Mouse (Mus musculus) hindbrain, postnatal 0 days (tissue): Measurements from ENCODE around the gene Mettl3. TPM values are rescaled to one million over a fixed set of nuclear protein-coding genes. Genes with fewer than 3 reads are reported as not detected.

Experiments
- ATAC-seq: fragments of 200-750 bp; cut with Nextera tagmentation; 2 replicates; pipeline ENCODE4 v1.8.0; 2017; ENCODE audit warnings: mild to moderate bottlenecking, moderate TSS enrichment, moderate library complexity
- DNase-seq: peaks from one replicate; pipeline ENCODE4 v3.0.0-alpha.2; 2015; ENCODE audit warnings: low spot score
- H3K27ac ChIP-seq: fragments of 300-500 bp; sonication (generic); 2 replicates; pipeline ENCODE4 v1.5.1; 2014; ENCODE audit warnings: mild to moderate bottlenecking
- H3K27me3 ChIP-seq: fragments of 300-500 bp; sonication (generic); 2 replicates; pipeline ENCODE4 v1.6.1; 2014; ENCODE audit warnings: low read length, mixed read lengths; ENCODE audit not compliant: insufficient read depth
- H3K36me3 ChIP-seq: fragments of 300-500 bp; sonication (generic); 2 replicates; pipeline ENCODE4 v1.6.1; 2014; ENCODE audit warnings: low read length, mixed read lengths; ENCODE audit not compliant: insufficient read depth
- H3K4me1 ChIP-seq: fragments of 300-500 bp; sonication (generic); 2 replicates; pipeline ENCODE4 v1.6.1; 2014; ENCODE audit warnings: antibody characterized with exemption, low read length, mixed read lengths; ENCODE audit not compliant: insufficient read depth
- H3K4me2 ChIP-seq: fragments of 300-500 bp; sonication (generic); 2 replicates; pipeline ENCODE4 v1.6.1; 2014; ENCODE audit warnings: low read depth, mild to moderate bottlenecking, low read length, moderate library complexity, mixed read lengths
- H3K4me3 ChIP-seq: fragments of 300-500 bp; sonication (generic); 2 replicates; pipeline ENCODE4 v1.5.1; 2014; ENCODE audit warnings: low read length
- H3K9ac ChIP-seq: fragments of 300-500 bp; sonication (generic); replicated peaks from 2 replicates; pipeline ENCODE4 v1.6.1; 2014; ENCODE audit warnings: mild to moderate bottlenecking, low read length, moderate library complexity, mixed read lengths
- H3K9me3 ChIP-seq: fragments of 300-500 bp; sonication (generic); 2 replicates; pipeline ENCODE4 v1.6.1; 2016; ENCODE audit warnings: low read length, mixed read lengths
- CTCF ChIP-seq: IDR thresholded peaks from 2 replicates; pipeline ENCODE4 v1.5.1; 2016; ENCODE audit warnings: antibody characterized with exemption, control low read depth, low read depth
- WGBS: fragments of 180-500 bp; shearing (Covaris S2); extraction: QIAGEN DNeasy Blood & Tissue Kit; methylation state at CpG from one replicate; pipeline ENCODE4 v1.1.7; 2014; 5-methylcytosine and 5-hydroxymethylcytosine counted together
- polyA plus RNA-seq: library from polyadenylated mRNA; unstranded; fragments of >200 nt; fragmentation: Nextera tagmentation; extraction: Ambion mirVana; gene quantifications from 2 replicates; pipeline ENCODE4 v1.2.1, GENCODE M21; 2015
- total RNA-seq: library from RNA; depleted of rRNA; stranded (reverse); fragments of >200 nt; gene quantifications from 2 replicates; pipeline ENCODE4 v1.2.3, GENCODE M21; 2014

Mettl3 gene
- total and polyA plus RNA-seq, 2 experiments from 2014 or later, result 19.9 to 23.6 TPM

DNA sequence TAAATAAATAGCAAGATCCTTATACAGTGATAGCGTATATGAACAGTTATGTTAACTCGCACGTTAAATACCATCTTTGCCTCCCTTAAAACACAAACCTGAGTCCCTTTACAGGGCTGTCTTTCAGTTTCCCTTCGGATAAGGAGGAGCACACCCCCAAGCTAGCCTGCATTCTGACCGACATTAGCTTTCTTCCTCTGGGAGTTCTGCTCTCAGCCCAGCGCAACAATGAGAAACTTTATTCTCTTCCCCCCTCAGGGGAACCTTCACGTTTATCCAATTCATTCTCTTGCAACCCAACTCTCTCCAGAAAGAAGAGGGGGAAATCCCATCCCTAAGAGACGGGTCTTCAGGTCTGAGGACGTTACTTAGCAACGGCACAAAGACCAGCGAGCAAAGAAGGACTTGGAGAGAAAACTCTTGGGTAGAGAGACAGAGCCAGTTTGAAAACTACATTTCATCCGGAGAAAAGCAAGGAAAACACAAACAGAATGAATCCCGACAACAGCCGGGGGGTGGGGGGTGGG is 22.5 kb upstream of the Mettl3 start:
- ATAC-seq, result peak; percentile 77
- no peaks in the 10 kb centered on the region for H3K27me3 ChIP-seq
- peak overlapping the region; percentile 43 for H3K4me3 ChIP-seq
- no peaks in the 10 kb centered on the region for H3K36me3 ChIP-seq
- no peak for TF ChIP-seq CTCF
- H3K9ac ChIP-seq, result peak overlapping the region; percentile 28; the same call in 1 of the 2 replicates
- peak overlapping the region; percentile 80 for H3K4me2 ChIP-seq
- H3K9me3 ChIP-seq, result no peaks in the 10 kb centered on the region
- DNase-seq, result peak; percentile 66
- H3K27ac ChIP-seq, result peak overlapping the region; percentile 65
- WGBS, result under 1% methylated on average over 14 of the region's 14 CpGs
- no peaks in the 10 kb centered on the region; the same call in 1 of the 2 replicates for H3K4me1 ChIP-seq

DNA sequence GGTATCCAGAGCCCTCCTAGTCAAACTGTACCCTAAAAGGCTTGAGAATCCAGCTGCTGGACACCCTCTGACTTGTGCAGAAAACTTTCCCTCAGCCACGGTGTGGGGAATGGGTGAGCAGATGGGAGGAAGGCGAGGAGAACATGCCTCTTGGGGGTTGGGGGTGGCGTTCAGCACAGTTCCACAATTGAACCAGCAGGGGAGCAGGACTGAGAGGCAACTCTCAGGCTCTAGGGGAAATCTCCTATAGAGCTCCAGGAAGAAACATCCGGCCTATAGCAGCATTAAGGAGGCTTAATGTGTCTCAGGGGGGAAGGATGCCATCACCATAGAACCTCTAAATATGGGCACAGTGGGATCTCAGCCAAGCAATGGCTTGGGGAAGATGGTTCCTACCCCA is 21.0 kb upstream of the Mettl3 start:
- DNase-seq (peak; percentile 32), ATAC-seq (peak; percentile 25; the same call in 1 of the 2 replicates)
- Histone ChIP-seq H3K27me3 (no peaks in the 10 kb centered on the region), H3K4me1 (no peaks in the 10 kb centered on the region; the same call in 1 of the 2 replicates), H3K27ac (peak overlapping the region; percentile 26; the same call in 1 of the 2 replicates), H3K9me3 (no peaks in the 10 kb centered on the region), H3K9ac (no peak overlapping the region), H3K4me2 (peak overlapping the region; percentile 80), H3K4me3 (no peak overlapping the region), H3K36me3 (no peaks in the 10 kb centered on the region)
- 0% methylated on average over 4 of the region's 4 CpGs for WGBS
- peak; percentile 59 for TF ChIP-seq CTCF

DNA sequence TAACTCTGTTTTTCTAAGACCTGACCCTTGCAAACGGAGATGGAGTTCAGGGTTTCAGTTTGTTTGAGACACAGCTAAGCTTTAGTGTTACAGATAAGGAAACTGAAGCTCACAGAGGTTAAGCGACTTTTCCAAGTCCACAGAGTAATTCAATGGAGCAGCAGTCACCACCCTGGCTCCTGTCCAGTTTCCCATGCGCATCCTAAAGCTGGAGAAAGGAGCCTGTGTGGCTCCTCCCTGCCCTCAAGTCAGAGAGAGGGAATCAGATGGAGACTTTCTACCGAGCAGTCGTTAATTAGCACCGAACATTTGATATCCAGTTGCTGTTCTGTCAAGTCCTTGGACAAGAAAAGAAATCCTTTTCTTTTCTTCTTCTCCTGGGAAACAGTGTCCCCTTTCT is 14.4 kb upstream of the Mettl3 start:
- H3K4me2 ChIP-seq, result no peak overlapping the region
- 41% methylated on average over 6 of the region's 6 CpGs for WGBS
- H3K36me3 ChIP-seq, result no peaks in the 10 kb centered on the region
- H3K9ac ChIP-seq, result no peak overlapping the region
- TF ChIP-seq CTCF, result no peak
- ATAC-seq (no peak), DNase-seq (peak; percentile 42)
- H3K27me3 ChIP-seq, result no peaks in the 10 kb centered on the region
- peaks cover 11% of the 10 kb centered on the region for H3K4me1 ChIP-seq
- no peaks in the 10 kb centered on the region for H3K9me3 ChIP-seq
- no peak overlapping the region for H3K4me3 ChIP-seq
- no peak overlapping the region for H3K27ac ChIP-seq

DNA sequence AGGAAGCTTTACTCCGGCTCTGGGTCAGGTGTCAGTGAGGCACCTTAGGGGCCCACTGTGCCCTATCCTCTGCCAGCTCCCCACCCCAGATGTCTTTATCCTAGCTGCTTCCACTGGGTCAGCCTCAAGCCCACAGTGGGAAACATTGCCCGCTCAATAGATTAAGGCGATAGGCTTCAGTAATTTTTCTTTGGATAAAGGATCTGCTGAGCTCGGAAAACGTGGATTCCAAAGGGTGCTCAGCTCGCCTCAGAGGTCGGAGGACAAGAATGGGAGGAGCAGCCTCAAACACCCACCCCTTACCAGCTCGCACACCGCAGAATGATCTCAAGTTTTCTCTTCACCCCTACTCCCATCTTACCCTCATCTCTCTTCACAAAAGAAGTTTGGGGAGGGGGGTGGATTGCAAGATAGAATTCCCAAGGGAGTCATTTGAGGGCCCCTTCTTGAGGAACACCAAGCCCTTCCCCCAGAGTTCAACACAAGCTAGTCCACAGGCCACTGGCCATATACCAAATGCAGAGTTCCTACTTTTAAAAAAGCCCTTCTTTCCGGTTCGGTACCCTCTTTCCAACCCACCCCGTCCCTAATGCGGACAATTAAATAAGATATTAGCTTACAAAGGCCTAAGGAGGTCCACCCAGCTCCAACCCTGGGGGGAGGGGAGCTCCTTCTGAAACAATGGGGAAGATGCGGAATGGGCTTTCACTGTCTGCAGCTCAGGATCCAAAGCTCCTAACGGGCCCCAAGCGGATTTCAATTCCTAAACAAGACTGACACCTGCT is 11.7 kb upstream of the Mettl3 start:
- H3K27ac ChIP-seq, result peak overlapping the region; percentile 96
- H3K36me3 ChIP-seq, result peaks cover 25% of the 10 kb centered on the region
- H3K4me3 ChIP-seq, result peak overlapping the region; percentile 90
- peak overlapping the region; percentile 91 for H3K9ac ChIP-seq
- H3K27me3 ChIP-seq, result no peaks in the 10 kb centered on the region
- peaks cover 23% of the 10 kb centered on the region for H3K4me1 ChIP-seq
- peak; percentile 69 for DNase-seq
- no peak for TF ChIP-seq CTCF
- no peaks in the 10 kb centered on the region for H3K9me3 ChIP-seq
- ATAC-seq, result peak; percentile 76
- H3K4me2 ChIP-seq, result peak overlapping the region; percentile 86
- 4% methylated on average over 16 of the region's 16 CpGs for whole genome bisulfite sequencing

DNA sequence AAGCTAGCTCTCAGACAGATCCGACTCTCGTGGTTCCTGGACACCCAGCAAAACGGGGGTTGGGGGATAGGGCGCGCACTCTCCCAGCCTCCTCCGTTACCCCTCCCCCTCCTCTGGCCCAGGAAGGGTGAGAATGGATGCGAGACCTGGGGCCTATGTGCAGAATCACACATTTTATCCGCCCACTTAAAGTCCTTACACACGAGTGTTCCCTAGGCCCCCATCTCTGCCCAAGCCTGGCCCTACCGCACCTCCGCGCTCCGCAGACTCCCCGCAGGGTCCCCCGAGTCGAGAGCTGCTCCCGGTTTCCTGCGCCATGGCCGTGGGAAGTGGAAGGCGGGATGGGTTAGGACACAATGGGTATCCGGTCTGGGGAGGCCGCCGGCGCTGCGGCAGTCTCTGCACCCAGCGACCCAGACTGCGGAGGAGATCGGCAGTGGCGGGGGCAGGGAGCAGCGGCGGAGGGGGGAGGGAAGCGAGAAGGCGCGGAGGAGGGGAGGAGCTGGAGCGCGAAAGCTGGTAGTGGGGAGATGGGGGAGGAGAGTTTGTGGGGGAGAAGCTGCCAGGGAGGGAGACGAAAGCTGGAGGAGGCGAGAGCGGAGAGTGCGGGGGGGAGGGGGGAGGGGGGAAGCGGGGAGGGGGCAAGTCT is 11.0 kb upstream of the Mettl3 start:
- DNase-seq, result peak; percentile 89
- no peaks in the 10 kb centered on the region for H3K9me3 ChIP-seq
- TF ChIP-seq CTCF, result no peak
- H3K27me3 ChIP-seq, result no peaks in the 10 kb centered on the region
- peak overlapping the region; percentile 96 for H3K27ac ChIP-seq
- H3K4me2 ChIP-seq, result peak overlapping the region; percentile 86
- H3K36me3 ChIP-seq, result peaks cover 25% of the 10 kb centered on the region
- peak overlapping the region; percentile 91 for H3K9ac ChIP-seq
- peak; percentile 87 for ATAC-seq
- H3K4me3 ChIP-seq, result peak overlapping the region; percentile 90
- under 1% methylated on average over 28 of the region's 41 CpGs for WGBS
- H3K4me1 ChIP-seq, result peaks cover 28% of the 10 kb centered on the region

DNA sequence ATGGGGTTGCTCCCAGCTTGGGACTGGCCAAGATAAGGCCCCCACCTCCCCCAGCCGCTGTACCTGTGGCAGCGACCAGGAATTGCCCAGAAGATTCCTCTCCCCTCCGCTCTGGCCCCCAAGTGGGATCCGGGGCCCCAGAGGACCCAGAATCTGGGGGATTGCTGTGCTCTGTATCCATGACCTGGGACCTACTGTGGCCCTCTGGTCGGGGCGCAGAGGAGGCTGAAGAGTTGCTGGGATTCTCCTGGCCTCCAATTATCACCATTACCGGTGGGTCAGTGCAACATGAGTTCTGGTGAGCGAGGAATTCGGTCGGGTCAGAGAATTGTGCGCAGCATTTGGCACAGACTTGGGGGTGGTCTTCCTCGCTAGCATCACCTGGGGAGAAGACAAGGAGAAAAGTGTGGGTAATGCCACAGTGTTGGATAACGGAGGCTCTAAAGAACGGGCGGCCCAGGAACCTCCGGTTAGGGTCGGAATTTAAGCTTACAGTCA is 10.4 kb upstream of the Mettl3 start:
- Histone ChIP-seq H3K9ac (peak overlapping the region; percentile 91), H3K4me2 (peak overlapping the region; percentile 86), H3K4me1 (peaks cover 28% of the 10 kb centered on the region), H3K27ac (peak overlapping the region; percentile 96), H3K4me3 (peak overlapping the region; percentile 90), H3K27me3 (no peaks in the 10 kb centered on the region), H3K36me3 (peaks cover 29% of the 10 kb centered on the region), H3K9me3 (no peaks in the 10 kb centered on the region)
- no peak for DNase-seq
- TF ChIP-seq CTCF, result no peak
- whole genome bisulfite sequencing, result 8% methylated on average over 17 of the region's 17 CpGs
- no peak; the same call in 1 of the 2 replicates for ATAC-seq
